Mouse (Mus musculus): ENCODE measurements at regions not wholly inside any gene's neighbourhood (a gene's known extent, or its start where the extent isn't known, plus 50 kb on each side); places are given as distances from the start of the nearest gene placed in this dataset.

DNA sequence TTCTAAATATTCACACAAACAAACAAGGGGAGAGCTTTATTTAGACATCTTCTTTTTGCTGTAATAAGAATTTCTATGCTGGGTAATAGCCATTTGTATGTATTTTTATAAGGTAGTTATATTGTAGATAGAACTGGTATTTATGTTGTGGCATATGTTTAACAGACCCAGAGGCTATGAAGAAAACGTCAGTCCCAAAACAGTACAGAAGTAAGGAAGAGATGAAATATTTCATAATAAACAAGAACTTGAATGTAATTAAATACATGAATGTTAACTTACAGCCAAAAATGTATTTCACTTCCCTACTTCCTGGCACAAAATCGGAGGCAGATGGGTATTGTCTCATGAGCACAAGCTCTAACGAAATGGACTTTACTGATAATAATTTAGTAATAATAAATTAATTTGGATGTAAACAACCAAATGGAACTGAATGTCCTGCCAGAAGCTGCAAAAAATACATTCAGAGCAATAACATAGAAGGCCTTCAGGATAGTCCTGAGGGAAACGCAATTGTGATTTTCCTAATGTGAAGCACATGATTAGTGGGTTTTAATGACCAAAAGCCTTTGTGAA is 645.9 kb upstream of the Adamts5 start:
- DNase-seq: peak in 1 of 2 experiments; percentile 51
- no peak overlapping the region for H3K27ac ChIP-seq (ENCODE audit: insufficient read depth, low read length)
- WGBS: 24% methylated on average over 4 of the region's 4 CpGs
- TF ChIP-seq POLR2A (IDR thresholded peaks at IDR 0.05; ENCODE audit: borderline replicate concordance, insufficient read depth, low read length) (no peak), CTCF (IDR thresholded peaks at IDR 0.05; ENCODE audit: borderline replicate concordance, insufficient read depth, low read depth, low read length) (no peak)
- H3K27me3 ChIP-seq (ENCODE audit: control insufficient read depth, insufficient read depth, low read length): no peaks in the 10 kb centered on the region
- H3K4me1 ChIP-seq (ENCODE audit: control insufficient read depth, insufficient read depth, low read length): no peaks in the 10 kb centered on the region
- no peak overlapping the region for H3K4me3 ChIP-seq (replicated peaks; ENCODE audit: insufficient read depth, low read depth, low read length)

DNA sequence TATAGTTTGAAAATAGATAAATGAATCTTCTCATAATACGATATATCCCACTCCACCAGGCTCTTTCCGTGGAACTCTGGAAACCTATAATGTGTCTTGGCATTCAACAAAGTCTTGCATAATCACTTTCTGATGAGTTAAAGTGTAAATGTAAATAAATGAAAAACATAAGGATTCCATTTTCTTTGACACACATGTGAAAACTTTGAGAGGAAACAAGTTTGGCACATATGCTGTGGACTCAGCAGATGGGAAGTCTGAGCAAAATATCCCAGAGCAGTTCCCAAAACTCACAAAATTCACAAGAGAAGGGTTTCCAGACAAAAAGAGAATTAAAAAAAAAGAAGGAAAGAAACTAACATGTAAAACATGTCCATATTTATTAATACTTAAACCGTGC is 645.3 kb upstream of the Adamts5 start:
- Histone ChIP-seq H3K27ac (ENCODE audit: insufficient read depth, low read length) (no peak overlapping the region), H3K4me3 (replicated peaks; ENCODE audit: insufficient read depth, low read depth, low read length) (no peak overlapping the region), H3K27me3 (ENCODE audit: control insufficient read depth, insufficient read depth, low read length) (no peaks in the 10 kb centered on the region), H3K4me1 (ENCODE audit: control insufficient read depth, insufficient read depth, low read length) (no peaks in the 10 kb centered on the region)
- no peak for DNase-seq
- TF ChIP-seq POLR2A (IDR thresholded peaks at IDR 0.05; ENCODE audit: borderline replicate concordance, insufficient read depth, low read length): no peak
- no peak for TF ChIP-seq CTCF (IDR thresholded peaks at IDR 0.05; ENCODE audit: borderline replicate concordance, insufficient read depth, low read depth, low read length)
- WGBS: 85% methylated on average over 3 of the region's 3 CpGs

DNA sequence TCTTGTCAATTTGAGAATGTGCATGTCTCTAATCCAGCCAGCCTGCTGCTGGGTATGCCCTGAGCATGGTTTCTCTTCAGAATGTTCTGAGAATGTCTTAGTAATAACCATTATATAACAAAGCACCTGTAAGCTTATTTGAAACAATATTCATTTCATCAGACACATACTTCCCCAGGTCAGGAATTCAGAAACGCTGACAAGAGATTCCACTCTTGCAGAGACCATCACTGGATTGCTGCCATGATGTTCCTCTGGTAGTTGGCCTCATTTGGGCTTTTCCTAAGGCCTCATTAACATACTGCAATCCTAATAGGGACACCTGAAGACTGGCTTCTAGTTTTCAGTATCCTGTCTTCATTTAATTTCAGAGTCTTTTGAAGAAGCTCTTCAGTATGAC is 642.5 kb upstream of the Adamts5 start:
- no peak overlapping the region for H3K4me3 ChIP-seq (replicated peaks; ENCODE audit: insufficient read depth, low read depth, low read length)
- H3K27ac ChIP-seq (ENCODE audit: insufficient read depth, low read length): no peak overlapping the region
- no peak for TF ChIP-seq CTCF (IDR thresholded peaks at IDR 0.05; ENCODE audit: borderline replicate concordance, insufficient read depth, low read depth, low read length)
- TF ChIP-seq POLR2A (IDR thresholded peaks at IDR 0.05; ENCODE audit: borderline replicate concordance, insufficient read depth, low read length): no peak
- WGBS: 9% methylated on average over 1 of the region's 1 CpGs
- no peaks in the 10 kb centered on the region for H3K27me3 ChIP-seq (ENCODE audit: control insufficient read depth, insufficient read depth, low read length)
- DNase-seq: no peak
- no peaks in the 10 kb centered on the region for H3K4me1 ChIP-seq (ENCODE audit: control insufficient read depth, insufficient read depth, low read length)

DNA sequence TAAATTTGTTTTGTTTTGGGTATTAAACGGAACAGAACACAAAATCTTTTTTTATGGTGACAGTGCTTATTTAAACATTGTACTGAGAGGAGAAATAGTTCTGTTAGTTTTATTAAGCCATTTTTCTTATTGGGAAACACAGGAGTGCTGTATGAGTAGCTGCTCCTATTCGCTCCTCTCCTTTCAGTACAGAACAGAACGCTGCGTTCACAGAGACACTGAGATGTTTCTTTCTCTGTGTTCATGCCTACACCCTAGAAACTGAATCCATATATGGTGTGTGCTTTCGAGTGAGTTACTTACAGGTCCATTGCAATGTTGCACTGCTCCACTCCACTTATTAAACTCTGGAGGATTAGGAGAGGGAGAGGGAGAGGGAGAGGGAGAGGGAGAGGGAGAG is 634.9 kb upstream of the Adamts5 start:
- Histone ChIP-seq H3K27ac (ENCODE audit: insufficient read depth, low read length) (no peak overlapping the region), H3K27me3 (ENCODE audit: control insufficient read depth, insufficient read depth, low read length) (no peaks in the 10 kb centered on the region), H3K4me1 (ENCODE audit: control insufficient read depth, insufficient read depth, low read length) (no peaks in the 10 kb centered on the region; the same call in 1 of the 2 replicates), H3K4me3 (replicated peaks; ENCODE audit: insufficient read depth, low read depth, low read length) (no peak overlapping the region)
- 85% methylated on average over 5 of the region's 5 CpGs for WGBS
- no peak for DNase-seq
- TF ChIP-seq CTCF (IDR thresholded peaks at IDR 0.05; ENCODE audit: borderline replicate concordance, insufficient read depth, low read depth, low read length) (no peak), POLR2A (IDR thresholded peaks at IDR 0.05; ENCODE audit: borderline replicate concordance, insufficient read depth, low read length) (no peak)

GRCm38 (mm10) chr16:86524135-86524534 is 622.5 kb upstream of the Adamts5 start:
- Histone ChIP-seq H3K27ac (ENCODE audit: insufficient read depth, low read length) (no peak overlapping the region), H3K4me1 (ENCODE audit: control insufficient read depth, insufficient read depth, low read length) (no peaks in the 10 kb centered on the region), H3K4me3 (replicated peaks; ENCODE audit: insufficient read depth, low read depth, low read length) (no peak overlapping the region), H3K27me3 (ENCODE audit: control insufficient read depth, insufficient read depth, low read length) (no peaks in the 10 kb centered on the region)
- no peak for DNase-seq
- WGBS: 92% methylated on average over 3 of the region's 3 CpGs
- no peak for TF ChIP-seq CTCF (IDR thresholded peaks at IDR 0.05; ENCODE audit: borderline replicate concordance, insufficient read depth, low read depth, low read length)
- TF ChIP-seq POLR2A (IDR thresholded peaks at IDR 0.05; ENCODE audit: borderline replicate concordance, insufficient read depth, low read length): no peak

DNA sequence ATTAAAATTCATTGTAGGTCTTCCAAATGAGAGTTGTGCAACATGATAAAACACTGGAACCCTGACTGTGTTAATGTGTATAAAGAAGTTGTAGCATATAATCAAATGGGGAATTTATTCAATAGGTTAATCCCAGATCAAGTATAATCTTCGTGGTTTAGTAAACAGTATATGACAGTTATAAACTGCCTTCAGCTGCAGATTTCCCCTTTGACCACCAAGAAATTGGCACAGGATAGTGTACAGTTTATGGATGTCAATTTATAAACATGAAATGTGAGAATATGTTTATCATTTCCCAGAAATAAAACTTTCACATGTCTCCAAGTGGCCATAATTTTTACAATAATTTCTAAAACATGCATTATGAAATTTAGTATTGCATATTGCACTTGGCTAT is 615.3 kb upstream of the Adamts5 start:
- no peak for DNase-seq
- Histone ChIP-seq H3K27ac (ENCODE audit: insufficient read depth, low read length) (no peak overlapping the region), H3K27me3 (ENCODE audit: control insufficient read depth, insufficient read depth, low read length) (no peaks in the 10 kb centered on the region), H3K4me3 (replicated peaks; ENCODE audit: insufficient read depth, low read depth, low read length) (no peak overlapping the region), H3K4me1 (ENCODE audit: control insufficient read depth, insufficient read depth, low read length) (peaks cover 2% of the 10 kb centered on the region; the same call in 1 of the 2 replicates)
- no peak for TF ChIP-seq POLR2A (IDR thresholded peaks at IDR 0.05; ENCODE audit: borderline replicate concordance, insufficient read depth, low read length)
- no peak for TF ChIP-seq CTCF (IDR thresholded peaks at IDR 0.05; ENCODE audit: borderline replicate concordance, insufficient read depth, low read depth, low read length)
- 39% methylated on average over 1 of the region's 1 CpGs for WGBS

DNA sequence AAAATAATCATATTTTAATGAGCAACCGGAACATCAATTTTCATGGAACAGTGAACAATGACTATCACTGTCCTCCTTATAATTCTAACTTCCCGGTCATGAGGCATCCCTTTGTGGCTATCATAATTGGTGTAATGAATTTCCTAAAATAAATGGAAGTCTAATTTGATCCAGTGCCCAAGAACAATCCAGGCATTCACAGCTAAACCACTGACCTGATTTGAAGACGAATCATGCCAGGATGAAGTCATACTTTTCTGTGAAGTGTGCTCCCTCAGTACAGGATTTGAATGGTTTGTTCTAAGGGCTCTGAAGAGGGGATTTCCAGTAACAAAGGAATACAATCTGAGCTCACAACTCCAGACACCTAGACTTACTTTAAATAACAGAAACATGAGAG is 614.5 kb upstream of the Adamts5 start:
- Histone ChIP-seq H3K27me3 (ENCODE audit: control insufficient read depth, insufficient read depth, low read length) (no peaks in the 10 kb centered on the region), H3K4me1 (ENCODE audit: control insufficient read depth, insufficient read depth, low read length) (peaks cover 2% of the 10 kb centered on the region; the same call in 1 of the 2 replicates), H3K27ac (ENCODE audit: insufficient read depth, low read length) (no peak overlapping the region), H3K4me3 (replicated peaks; ENCODE audit: insufficient read depth, low read depth, low read length) (no peak overlapping the region)
- 5% methylated on average over 3 of the region's 3 CpGs for WGBS
- TF ChIP-seq CTCF (IDR thresholded peaks at IDR 0.05; ENCODE audit: borderline replicate concordance, insufficient read depth, low read depth, low read length) (no peak), POLR2A (IDR thresholded peaks at IDR 0.05; ENCODE audit: borderline replicate concordance, insufficient read depth, low read length) (no peak)
- DNase-seq: peak in 1 of 2 experiments; percentile 68

- 29% methylated on average over 3 of the region's 3 CpGs for WGBS
- Histone ChIP-seq H3K4me1 (ENCODE audit: control insufficient read depth, insufficient read depth, low read length) (no peaks in the 10 kb centered on the region), H3K27ac (ENCODE audit: insufficient read depth, low read length) (no peak overlapping the region), H3K4me3 (replicated peaks; ENCODE audit: insufficient read depth, low read depth, low read length) (no peak overlapping the region), H3K27me3 (ENCODE audit: control insufficient read depth, insufficient read depth, low read length) (no peaks in the 10 kb centered on the region)
- no peak for DNase-seq
- TF ChIP-seq POLR2A (IDR thresholded peaks at IDR 0.05; ENCODE audit: borderline replicate concordance, insufficient read depth, low read length): no peak
- TF ChIP-seq CTCF (IDR thresholded peaks at IDR 0.05; ENCODE audit: borderline replicate concordance, insufficient read depth, low read depth, low read length): no peak
Observed at GRCm38 (mm10) chr16:86501074-86501952, 599.7 kb upstream of the Adamts5 start.
